Mouse (Mus musculus): ENCODE data around the gene Pigu.

DNA sequence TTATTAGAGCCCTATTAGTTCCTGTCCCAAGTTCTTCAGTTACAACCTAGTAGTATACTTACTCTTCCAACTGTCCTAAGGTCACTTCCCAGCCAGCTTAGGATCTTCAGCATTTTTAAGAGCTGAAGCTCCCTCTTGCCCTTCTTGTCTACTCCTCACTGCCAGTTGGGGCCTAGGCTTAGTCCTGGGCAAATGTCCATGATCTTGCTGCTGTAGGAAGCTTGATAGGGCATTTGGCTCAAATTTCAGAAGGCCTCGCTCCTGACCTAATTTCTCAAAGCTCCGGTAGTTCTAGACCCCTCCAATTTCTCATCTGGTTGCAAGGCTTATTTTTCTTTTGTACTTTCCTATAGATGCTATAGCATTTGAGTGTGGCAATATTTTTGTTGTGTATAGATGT lies 31.3 kb upstream of the Pigu start:
- no peak for TF ChIP-seq EP300 (IDR thresholded peaks at IDR 0.05)
- no peak for TF ChIP-seq CTCF (IDR thresholded peaks at IDR 0.05)
